Mouse (Mus musculus) layer of hippocampus, adult 2 months (tissue): ENCODE measurements around the gene Ankrd23. TPM values are rescaled to one million over a fixed set of nuclear protein-coding genes. Genes with fewer than 3 reads are reported as not detected.
A peak's percentile ranks its signal among the peaks of the same experiment; 100 is the strongest.

Source experiments
- DNase-seq, 2 experiments: peaks; one replicate each; pipeline ENCODE4 v3.0.0; 2022; ENCODE audit warnings: low spot score in 2 of 2
- H3K27ac ChIP-seq: fragments of 200-600 bp; 2 replicates; pipeline ENCODE4 v1.8.1; 2022
- H3K4me3 ChIP-seq: fragments of 200-600 bp; 2 replicates; pipeline ENCODE4 v1.8.1; 2022; ENCODE audit warnings: mild to moderate bottlenecking
- CTCF ChIP-seq: fragments of 200-600 bp; conservative IDR thresholded peaks from 2 replicates; pipeline ENCODE4 v1.8.1; 2022; ENCODE audit warnings: antibody characterized with exemption, mild to moderate bottlenecking, moderate library complexity
- total RNA-seq, 2 experiments: library from RNA; stranded (reverse); gene quantifications; 2 replicates each; pipeline ENCODE4 v1.2.3; 2021

Gene Ankrd23
- total RNA-seq, 2 experiments from 2014 or later: 6.8 to 10.3 TPM

DNA sequence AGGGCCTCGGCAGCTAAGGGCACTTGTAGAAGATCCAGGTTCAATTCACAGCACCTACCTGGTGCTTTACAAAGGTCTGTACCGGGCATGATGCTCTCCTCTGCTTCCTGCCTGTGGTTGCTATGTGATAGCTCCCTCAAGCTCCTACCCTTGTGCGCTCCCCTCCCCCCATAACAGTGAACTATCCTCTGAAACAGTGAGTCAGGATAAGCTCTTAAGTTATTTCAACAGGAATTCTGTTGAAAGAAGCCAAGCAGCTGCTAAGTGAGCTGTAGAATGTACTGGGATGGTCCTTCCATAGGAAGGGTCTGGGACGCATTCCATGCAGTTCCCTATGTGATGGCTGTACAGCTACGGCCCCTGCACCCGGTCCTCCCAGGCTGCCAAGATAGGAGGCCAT, 3.1 kb downstream of the Ankrd23 start:
- no peak for TF ChIP-seq CTCF
- Histone ChIP-seq H3K27ac (no peak overlapping the region), H3K4me3 (no peak overlapping the region)
- DNase-seq: no peak

DNA sequence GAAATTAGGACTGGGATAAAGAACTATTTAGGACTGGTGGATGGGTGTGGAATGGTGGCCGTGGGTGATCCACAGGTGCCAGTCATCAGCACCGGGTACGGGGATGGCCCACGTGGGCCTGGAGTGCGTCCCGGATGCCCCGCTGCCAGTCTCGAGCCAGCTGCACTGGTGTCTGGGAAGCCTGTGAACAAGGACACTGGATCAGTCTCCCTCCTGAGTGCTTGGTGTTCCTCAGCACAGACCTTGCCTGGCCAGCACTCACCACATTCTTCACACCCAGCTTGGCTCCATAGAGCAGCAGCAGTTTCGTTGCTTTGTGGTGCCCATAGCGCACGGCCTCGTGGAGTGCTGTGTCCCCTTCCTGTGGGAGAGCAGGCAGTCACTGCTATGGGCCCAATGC, 5.2 kb downstream of the Ankrd23 start:
- Histone ChIP-seq H3K4me3 (no peak overlapping the region), H3K27ac (no peak overlapping the region)
- no peak for TF ChIP-seq CTCF
- no peak for DNase-seq

DNA sequence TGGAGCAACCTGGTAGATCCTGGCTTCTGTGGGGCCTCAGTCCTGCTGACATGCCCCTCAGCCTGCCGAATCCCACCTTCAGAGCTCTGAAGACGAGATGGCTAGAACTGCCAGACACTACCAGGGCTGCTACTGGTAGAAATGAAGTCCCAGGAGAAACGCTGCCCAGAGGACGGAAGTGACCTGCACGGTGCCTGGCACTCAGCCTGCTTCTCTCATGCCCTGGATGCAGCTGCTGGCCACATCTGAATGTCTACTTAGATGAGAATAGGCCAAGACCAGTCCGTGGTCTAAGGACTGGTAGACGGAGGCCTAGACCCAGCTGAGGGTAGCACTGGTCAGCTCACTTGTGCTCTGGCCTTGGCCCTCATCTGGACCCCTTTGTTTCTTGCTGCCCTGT, 5.7 kb downstream of the Ankrd23 start:
- no peak for DNase-seq
- Histone ChIP-seq H3K27ac (no peak overlapping the region), H3K4me3 (no peak overlapping the region)
- TF ChIP-seq CTCF: no peak

DNA sequence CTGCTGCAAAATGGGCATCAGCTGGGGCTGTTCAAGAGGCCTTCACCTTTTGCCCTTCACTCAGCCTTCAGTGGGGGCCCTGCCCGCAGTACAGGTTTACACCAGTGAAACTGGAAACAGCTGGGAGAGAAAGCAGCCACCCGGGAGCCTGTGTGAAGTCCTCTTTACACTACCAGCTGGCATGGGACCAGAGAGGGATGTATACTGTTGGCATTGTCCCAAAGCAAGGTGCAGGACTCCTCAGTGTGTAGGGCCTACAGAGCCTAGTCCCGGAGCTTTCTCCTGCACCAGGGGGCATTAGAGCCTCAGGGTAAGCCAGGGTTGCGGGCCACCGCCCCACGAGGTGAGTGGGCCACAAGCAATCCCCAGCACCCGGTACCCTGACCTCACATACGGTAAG, 6.2 kb downstream of the Ankrd23 start:
- H3K4me3 ChIP-seq: no peak overlapping the region
- DNase-seq: no peak
- no peak for TF ChIP-seq CTCF
- no peak overlapping the region for H3K27ac ChIP-seq

DNA sequence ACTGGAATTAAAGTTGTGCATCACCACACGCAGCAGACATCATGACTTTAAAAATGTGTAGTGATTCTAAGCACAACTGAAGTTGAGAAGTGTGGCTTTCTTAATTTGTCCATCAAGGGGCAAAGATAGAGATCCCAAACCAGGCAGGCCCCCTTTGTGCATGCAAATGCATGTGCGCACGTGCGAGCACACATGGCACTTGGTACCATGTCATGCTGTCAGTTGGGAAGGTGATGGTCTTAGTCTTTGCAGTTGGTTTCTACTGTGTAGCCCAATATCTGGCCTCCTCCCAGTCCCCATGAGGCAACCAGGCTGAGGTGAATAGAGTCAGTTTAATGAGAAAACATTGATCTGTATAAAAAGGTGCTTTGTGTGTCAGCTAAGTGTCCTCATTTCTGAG, 6.8 kb downstream of the Ankrd23 start:
- no peak for TF ChIP-seq CTCF
- Histone ChIP-seq H3K4me3 (no peak overlapping the region), H3K27ac (no peak overlapping the region)
- no peak for DNase-seq

DNA sequence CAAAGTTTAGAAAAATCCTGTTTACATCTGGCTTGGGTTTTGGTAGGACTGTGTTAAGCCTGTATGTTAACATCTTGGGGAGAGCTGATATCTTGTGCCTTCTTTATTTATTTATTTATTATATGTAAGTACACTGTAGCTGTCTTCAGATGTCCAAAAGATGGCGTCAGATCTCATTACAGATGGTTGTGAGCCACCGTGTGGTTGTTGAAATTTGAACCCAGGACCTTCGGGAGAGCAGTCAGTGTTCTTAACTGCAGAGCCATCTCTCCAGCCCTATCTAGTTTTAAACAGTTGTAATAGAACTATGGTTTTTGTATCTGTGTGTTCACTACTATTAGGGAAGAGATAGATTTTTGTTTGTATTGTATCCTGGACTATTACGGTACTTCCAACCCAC, 7.4 kb downstream of the Ankrd23 start:
- DNase-seq: no peak
- TF ChIP-seq CTCF: no peak
- Histone ChIP-seq H3K4me3 (no peak overlapping the region), H3K27ac (no peak overlapping the region)

DNA sequence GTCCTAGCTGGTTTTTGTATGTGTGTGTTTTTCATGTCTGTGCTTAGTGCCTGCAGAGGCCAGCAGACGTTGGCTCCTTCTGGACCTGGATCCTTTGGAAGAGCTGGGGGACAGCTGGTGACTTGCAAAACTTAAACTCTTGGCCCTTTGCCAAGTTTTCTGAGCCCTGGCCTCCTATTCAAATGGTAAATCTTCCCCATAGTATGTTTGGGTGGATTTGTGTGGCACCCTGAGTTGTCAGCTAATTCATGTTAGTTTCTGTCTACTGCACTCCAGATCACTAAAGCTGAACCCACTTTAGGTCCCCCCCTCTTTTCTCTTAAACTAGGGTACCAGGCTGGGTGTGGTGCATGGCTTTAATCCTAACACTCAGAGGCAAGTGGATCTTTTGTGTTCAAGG, 8.3 kb downstream of the Ankrd23 start:
- no peak overlapping the region for H3K4me3 ChIP-seq
- no peak for DNase-seq
- TF ChIP-seq CTCF: no peak
- no peak overlapping the region for H3K27ac ChIP-seq

DNA sequence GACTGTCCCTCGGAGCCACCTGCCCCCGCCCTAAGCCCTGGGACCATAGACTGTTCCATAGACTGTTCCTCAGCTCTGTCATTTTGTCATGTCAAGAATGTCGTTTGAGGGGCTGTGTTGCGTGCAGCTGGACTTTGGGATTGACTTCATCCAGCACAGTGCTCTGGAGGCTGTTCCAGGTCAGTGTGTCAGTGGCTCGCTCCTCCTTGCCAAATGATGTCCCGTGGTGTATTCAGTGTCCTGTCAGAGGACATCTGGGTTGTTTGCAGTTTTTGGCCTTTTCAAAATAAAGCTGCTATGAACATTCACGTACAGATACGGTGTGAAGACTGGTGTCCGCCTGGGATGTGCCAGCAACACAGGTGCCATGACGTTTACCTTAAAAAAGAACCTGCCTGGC, 9.8 kb downstream of the Ankrd23 start:
- Histone ChIP-seq H3K27ac (no peak overlapping the region), H3K4me3 (no peak overlapping the region)
- no peak for DNase-seq
- TF ChIP-seq CTCF: no peak

DNA sequence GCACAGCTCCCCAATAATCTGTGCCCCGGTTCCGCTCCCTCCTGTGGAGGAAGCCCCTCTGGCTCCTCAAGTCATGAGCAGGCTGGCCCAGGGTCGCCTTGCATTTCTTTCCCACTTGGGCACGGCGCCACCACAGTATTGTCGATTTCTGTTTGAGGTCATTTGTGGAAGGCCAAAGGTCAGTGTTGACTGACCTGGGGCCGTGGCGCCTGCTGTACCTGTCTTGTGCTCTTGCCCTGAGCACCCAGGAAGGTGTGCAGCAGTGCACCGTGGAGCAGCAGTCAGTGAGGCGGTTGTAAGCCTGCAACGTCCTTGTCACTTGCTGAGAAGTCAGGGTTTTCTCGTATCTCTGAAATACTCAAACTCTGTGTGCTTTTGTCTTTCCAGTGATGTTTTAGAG, 10.9 kb downstream of the Ankrd23 start:
- no peak for TF ChIP-seq CTCF
- H3K4me3 ChIP-seq: no peak overlapping the region
- no peak overlapping the region for H3K27ac ChIP-seq
- DNase-seq: no peak

DNA sequence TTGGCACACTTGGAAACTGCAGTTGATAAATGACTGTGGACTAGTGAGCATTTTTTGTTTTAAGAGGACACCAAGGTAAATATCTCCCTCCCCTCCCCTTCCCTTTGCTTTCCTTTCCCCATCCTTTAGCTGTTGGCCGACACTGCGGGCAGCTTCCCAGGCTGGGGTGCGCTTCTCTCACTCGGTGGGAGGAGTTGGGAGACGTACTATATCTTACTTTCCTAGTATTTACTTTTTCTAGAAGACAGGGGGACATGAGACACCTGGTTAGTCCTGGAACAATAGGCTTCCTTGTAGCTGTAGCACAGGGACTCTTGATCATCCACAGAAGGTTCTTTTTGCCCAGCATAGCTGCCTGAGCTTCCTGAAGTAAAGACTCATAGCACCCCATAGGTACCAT, 12.6 kb downstream of the Ankrd23 start:
- Histone ChIP-seq H3K4me3 (no peak overlapping the region), H3K27ac (no peak overlapping the region)
- no peak for DNase-seq
- no peak for TF ChIP-seq CTCF

DNA sequence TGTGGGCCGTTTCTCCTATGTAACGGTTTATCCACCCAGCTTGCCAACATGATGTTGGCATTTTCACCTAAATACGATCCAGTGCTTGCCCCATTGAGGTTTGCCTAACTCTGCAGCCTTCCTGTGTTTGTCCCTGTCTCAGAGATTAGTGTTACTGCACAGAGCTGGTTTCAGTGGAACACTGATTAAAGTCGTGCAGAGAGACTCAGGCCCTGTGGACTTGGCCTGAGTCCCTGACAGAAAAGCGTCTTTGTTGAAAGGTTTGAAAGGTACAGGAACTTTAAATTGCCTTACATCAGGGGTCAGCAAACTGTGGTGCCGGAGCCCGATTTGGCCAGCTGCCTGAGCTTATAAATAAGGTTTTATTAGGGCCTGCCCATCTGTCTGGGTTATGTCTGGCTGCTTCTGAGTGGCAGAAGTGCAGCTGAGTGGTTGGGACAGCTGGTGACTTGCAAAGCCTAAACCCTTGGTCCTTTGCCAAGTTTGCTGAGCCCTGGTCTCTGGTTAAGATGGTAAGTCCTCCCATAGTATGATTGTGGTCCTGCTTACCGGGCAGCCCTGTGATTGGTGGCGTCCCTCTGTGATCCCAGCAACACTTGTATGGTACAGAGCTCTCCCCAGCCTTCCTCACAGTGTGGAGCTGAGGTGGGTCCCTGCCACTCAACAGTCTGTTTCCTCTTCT, 13.2 kb downstream of the Ankrd23 start:
- TF ChIP-seq CTCF: no peak
- no peak for DNase-seq
- H3K4me3 ChIP-seq: no peak overlapping the region
- no peak overlapping the region for H3K27ac ChIP-seq

DNA sequence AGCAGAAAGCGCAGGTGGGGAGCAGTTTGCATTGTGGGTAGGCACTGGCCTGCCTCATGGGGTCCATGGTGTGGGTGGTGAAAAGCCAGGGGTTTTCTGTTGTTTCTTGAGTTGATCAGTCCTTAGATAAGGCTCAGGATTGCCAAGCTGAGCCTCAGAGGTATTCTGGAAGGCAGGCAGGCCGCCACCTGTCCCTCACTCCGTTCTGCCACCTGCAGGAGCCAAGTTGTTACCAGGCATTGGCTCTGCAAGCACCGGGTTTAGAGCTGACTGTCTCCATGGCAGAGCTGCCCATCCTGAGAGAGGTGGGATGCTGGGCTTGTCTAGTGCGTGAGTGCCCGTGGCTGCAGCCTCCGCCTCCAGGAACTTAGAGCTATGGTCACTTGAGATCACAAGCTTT, 14.5 kb downstream of the Ankrd23 start:
- TF ChIP-seq CTCF: no peak
- H3K27ac ChIP-seq: no peak overlapping the region
- no peak for DNase-seq
- H3K4me3 ChIP-seq: no peak overlapping the region

DNA sequence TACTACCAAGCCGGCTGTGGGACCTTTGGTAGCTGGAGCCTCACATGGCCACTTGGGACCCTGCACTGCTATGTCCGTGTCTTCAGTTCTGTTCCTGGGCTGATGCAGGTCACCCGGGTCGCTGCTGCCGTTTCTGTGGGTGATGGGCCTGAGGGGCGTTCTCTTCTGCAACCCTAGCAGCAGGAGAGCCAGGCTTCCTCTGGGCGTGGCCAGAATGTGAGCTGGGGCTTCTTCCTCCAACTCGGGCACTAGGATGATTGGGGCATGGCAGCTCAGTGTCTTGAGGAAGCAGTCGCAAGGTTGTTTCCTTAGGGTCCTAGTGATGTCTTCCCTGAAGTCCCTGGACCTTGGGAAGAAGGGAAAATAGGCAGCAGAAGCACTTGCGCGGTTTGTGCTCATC, 17.1 kb downstream of the Ankrd23 start:
- H3K4me3 ChIP-seq: no peak overlapping the region
- no peak for TF ChIP-seq CTCF
- H3K27ac ChIP-seq: no peak overlapping the region
- DNase-seq: no peak

DNA sequence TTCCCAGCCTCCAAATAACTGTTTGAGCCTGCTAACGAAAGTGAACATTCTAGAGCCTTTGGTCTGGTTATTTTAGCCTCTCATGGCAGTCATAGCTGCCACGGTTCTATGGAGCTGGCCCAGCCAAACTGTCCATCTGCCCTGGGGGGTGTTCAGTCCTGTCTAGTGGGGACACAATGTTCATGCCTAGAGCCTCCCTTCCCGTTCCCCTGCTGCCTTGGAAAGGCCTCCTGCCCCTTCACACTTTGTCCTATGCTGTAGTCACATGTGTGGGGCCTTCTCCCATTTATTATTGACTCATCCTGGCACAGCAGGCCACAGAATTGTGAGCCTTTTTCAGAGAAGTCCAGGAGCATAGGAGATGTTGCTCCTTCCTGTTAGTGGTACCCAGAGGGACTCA, 18.4 kb downstream of the Ankrd23 start:
- Histone ChIP-seq H3K27ac (no peak overlapping the region), H3K4me3 (no peak overlapping the region)
- no peak for DNase-seq
- no peak for TF ChIP-seq CTCF

DNA sequence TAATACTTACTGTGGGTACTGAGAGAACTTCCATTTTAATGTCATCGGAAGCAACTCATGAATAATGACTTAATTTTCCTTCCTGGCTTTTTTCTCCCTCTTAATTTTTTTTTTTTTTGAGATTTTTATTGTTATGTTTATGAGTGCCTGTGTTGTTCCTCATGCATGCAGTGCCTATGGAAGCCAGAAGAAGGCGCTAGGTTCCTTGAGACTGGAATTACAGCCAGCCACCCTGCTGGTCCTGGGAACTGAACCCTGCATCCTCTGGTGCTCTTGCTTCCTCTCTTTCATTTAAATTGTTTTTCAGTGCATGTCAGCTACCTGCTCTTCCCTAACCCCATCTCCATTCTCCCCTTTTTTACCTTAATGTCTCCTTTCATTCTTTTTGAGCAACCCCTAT, 23.0 kb downstream of the Ankrd23 start:
- TF ChIP-seq CTCF: peak; percentile 73
- Histone ChIP-seq H3K4me3 (peak overlapping the region; percentile 77), H3K27ac (peak overlapping the region; percentile 79; the same call in 1 of the 2 replicates)
- DNase-seq: no peak
